Mouse (Mus musculus): ENCODE data around the gene Eefsec.

Gene Eefsec

DNA sequence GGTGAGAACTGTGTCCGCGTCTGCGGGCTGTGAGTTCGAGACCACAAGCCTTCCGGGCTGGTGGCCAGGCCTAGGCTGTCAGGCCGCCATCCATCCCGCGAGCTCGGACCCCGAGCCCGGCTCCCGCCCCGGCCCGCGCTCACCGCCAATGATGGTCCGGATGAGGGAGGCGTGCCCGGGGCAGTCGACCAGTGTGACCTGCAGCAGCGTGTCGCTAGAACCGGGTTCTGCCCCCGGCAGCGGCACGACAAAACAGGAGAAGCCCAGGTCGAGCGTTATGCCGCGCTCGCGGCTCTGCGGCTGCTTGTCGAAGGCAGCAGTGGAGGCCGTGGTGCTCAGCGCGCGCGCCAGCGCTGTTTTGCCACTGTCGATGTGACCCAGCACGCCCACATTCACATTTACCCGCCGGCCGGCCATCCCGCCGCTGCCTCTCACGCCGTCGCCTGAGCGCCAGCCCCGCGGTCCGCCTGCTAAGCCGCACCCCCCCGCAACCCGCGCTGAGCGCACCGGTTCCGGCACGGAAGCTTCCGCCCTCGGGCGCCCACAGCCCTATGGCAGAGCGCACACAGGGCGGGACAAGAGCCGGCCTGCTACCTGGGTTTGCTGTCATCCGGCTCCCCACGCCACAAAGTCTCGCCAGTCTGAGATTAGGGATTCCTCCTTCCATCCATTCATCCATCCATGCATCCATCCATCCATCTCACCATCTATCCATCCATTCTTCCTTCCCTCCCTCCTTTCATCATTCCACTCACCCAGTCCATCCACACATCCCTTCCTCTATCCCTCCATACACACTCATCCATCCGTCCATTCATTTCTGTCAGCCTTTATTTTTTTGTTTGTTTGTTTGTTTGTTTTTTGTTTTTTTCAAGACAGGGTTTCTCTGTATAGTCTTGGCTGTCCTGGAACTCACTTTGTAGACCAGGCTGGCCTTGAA is at the start of gene Eefsec:
Gene Eefsec (minus strand): TSS at position 477 of the 940 bp plus-strand sequence.
- peak; percentile 89 for DNase-seq (ENCODE audit: extremely low spot score)

DNA sequence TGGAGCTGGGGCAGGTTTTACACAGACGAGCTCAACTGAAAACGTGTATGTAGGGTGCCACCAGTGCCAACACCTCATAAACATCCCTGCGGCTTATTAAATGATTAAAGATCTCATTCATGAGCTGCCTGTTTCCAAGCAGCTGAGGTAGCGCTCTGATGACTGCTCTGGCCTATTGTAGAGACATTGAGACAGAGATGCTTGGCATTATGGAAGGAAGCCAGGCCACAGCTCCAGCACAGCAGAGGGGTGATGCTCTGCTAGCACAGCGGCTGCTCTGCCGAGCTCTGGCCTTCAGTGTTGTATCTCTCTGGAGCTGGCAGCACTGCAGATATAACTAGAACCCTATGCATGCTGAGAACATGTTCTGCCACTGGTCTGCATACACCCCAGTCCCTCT is 47.4 kb upstream of the Eefsec start:
- DNase-seq (ENCODE audit: extremely low spot score), result no peak

DNA sequence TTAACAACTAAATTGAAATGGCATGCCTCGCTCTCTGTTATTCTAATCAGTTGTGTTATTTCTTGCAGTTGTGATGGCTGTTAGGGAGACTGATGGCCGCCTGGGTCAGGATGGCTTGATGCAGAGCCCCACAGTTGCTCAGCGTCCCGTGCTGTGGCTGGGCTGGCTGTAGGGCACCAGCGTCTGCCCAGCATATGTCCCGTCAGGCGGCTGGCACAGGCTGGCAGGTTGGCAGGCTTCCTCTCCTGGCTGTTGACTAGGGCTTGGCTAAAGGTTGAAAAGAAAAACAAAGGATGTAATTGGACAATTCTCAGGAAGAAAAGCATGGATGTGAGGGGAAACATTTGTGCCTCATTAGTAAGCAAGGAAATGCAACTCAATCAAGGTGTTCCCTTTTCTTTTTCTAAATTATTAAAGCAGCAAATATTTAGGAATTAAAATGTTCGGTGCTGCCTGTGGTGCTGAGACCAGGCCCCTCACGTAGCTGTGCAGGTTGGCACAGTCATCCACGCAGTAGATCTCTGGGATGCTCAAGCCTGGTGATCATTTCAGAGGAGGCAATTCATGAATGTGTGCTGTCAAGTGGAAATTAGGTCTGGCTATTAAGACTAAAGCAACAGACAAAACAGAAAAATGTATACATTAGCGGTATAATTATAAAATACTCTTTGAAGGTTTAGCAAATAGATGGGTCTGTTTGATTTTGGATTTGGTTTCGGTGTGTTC is 44.5 kb upstream of the Eefsec start:
- DNase-seq (ENCODE audit: extremely low spot score), result no peak

DNA sequence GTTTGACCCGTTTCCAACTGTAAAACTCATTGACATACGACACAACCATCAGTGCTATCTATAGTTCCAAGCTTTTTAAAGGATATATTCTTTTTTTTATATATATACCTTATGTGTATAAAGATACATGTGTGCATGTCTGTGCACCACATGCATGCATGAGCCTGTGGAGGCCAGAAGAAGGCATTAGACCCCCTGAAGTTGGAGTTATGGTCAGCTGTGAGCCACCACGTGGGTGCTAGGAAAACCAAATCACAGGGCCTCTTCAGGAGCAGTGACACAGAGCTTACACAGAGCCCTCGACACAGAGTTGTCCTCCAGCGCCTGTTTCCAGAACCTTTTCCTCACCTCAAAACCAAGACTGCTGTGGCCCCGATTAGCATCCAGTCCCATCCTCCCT is 43.5 kb upstream of the Eefsec start:
- no peak for DNase-seq (ENCODE audit: extremely low spot score)

GRCm38 (mm10) chr6:88489026-88489425 is 42.7 kb upstream of the Eefsec start:
- DNase-seq (ENCODE audit: extremely low spot score), result no peak

DNA sequence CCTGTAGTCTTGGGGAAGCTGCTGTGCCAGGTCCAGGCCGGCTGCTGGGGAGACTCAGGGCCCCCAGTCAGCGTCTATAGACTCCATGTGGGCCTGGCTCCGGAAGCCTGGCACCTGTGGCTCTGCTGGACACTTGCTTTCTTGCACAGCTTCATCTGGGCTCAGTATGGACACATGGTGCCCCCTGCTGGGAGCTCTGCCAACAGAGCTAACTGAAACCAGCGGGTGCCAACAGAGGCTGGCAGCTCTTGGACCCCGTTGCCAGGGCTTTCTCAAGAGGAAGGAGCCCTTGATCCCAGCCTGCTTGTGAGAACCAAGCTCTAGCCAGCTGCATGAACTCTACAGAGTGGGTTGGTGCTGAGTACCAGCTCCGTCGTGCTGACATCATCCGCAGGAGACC is 40.6 kb upstream of the Eefsec start:
- no peak for DNase-seq (ENCODE audit: extremely low spot score)

GRCm38 (mm10) chr6:88485378-88485777 is 39.0 kb upstream of the Eefsec start:
- DNase-seq (ENCODE audit: extremely low spot score), result no peak

DNA sequence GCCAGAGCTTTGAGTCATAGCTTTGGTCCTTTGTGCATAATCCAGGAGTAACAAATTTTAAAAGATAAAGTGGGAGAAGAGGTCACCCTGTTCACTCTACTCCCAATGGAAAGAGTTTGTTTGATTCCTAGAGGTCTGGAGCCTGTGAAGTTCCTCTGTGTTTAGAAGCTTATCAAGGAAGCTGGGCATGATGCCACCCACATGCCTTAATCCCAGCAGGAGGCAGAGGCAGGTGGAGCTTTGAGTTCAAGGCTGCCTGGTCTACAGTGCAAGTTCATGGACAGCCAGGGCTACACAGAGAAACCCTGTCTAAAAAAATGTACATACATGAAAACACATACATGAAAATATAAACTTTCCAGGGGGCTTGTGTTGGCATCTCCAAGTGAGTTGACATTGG is 37.6 kb upstream of the Eefsec start:
- no peak for DNase-seq (ENCODE audit: extremely low spot score)

DNA sequence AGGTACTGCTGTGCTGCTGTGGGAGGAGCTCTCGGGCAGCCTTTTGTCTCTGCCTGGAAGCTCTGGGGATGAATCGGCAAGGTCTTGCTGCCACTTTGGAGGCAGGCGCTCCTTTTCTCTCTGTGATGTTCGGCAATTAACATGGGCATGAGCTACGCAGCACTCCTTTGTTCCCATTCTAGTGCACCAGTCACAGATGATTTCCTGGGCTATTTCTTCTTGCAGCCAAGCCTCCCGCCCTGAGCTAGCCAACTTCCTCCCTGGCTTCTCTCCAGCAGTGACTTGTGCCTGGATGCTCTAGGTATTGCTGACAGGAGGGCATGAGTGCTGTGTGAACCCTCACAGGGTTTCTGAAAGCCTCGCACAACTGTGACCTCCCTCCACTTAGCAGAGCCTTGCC is 36.8 kb upstream of the Eefsec start:
- no peak for DNase-seq (ENCODE audit: extremely low spot score)

DNA sequence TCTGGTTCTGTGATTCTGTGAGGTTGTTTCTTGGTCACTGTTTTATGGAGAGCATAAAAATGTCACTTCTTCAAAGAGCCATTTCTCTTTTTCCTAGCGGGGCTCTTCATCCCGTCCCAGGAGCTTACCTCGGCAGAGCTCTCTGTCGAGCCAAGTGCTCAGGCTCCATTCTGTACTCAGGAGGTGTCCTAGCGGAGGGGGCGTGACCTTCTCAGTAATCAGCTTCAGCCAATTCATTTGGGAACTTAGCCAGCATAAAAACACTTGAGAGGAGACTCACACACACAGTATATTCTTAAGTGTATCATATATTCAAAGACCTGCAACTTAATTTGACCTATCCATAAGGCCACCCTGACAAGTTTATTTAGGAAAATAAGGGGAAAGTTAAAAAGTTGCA is 34.1 kb upstream of the Eefsec start:
- DNase-seq (ENCODE audit: extremely low spot score), result no peak

DNA sequence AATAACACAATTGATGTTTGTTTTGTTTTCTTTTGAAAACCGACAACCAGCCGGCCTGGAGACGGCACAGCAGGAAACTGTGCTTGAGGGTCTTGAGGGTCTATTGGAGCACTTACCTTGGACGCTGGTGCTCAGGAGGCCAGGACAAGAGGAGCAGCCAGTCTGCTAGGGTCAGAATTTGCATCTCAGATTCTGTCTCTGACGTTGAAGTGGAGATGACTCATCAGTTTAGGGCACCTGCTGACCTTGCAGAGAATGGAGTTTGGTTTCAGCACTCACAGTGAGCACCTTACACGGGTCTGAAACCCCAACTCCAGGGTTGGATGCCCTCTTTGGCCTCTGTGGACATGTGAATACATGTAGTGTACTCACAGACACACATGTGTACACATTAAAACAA is 23.5 kb upstream of the Eefsec start:
- no peak for DNase-seq (ENCODE audit: extremely low spot score)

DNA sequence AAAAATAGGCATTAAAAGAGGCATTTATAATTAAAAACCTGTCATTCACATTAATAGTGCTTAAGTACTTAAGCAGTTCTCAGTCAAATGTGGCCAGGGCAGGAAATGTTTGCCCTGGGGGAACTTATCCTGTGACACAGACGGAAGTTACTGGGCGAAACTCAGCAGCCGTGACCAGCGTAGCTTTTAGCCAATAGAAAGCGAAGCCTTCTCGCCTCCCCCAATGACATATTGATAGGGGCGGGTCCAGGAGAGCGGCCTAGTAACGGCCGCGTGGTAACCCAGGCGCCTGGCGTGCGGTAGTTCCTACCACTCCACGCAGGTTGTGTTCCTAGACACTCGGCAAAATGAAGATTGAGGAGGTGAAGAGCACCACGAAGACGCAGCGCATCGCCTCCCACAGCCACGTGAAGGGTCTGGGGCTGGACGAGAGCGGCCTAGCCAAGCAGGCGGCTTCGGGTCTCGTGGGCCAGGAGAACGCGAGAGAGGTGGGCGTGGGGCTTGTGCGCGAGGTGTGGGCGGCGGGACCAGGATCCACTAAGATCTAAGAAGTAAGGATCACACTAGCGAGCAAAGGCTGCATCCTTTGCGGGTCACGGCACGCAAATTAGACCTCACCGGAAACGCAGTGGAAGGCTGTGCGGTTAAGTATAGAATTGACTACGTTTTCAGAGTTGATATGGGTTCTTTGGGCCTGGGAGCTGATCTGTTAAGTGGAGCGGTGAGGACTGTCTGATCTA is 19.0 kb upstream of the Eefsec start, which contains the start of gene Ruvbl1:
Gene Ruvbl1 (plus strand): TSS at position 229 of the 740 bp plus-strand sequence.
- DNase-seq (ENCODE audit: extremely low spot score), result peak; percentile 88

GRCm38 (mm10) chr6:88454545-88454944 is 8.2 kb upstream of the Eefsec start:
- no peak for DNase-seq (ENCODE audit: extremely low spot score)

DNA sequence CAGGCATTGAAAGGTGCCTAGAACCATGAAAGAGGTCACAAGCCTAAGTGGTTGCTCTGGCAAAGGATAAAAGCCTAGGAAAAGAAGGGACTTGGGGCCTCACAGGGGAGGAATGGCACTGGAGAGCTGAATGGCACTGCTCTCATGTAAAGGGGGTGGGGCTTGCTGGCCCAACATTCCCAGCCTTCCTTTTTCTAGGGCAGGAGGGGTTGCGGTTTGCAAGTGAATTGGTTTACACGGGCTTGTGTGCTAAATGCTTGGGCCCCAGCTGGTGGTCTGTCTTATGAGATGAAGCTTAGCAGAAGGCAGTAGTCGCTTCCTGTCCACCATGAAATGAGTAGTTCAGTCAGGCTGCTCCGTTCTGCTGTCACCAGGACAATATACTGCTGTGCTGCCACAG is 1.1 kb upstream of the Eefsec start:
- no peak for DNase-seq (ENCODE audit: extremely low spot score)

DNA sequence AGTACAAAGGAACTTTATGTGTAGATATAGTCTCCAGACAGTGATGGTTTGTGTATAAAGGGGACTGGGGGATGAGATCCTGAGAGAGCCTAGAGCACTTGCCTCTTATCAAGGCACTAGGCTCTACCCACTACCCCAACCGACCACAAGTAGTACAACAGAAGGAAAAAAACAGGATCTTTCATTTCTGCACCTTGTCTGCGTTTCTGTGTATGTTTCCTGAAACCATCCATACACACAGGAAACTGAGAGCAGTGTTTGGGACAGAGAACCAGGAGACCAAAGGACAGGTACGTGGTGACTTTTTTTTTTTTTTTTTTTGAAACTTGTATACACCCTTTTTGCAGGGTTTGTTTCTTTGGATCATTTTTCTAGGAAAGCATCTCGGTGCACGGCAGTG is 678 bp downstream of the Eefsec start:
- DNase-seq (ENCODE audit: extremely low spot score), result no peak

GRCm38 (mm10) chr6:88444076-88444750 is 2.1 kb downstream of the Eefsec start:
- no peak for DNase-seq (ENCODE audit: extremely low spot score)

DNA sequence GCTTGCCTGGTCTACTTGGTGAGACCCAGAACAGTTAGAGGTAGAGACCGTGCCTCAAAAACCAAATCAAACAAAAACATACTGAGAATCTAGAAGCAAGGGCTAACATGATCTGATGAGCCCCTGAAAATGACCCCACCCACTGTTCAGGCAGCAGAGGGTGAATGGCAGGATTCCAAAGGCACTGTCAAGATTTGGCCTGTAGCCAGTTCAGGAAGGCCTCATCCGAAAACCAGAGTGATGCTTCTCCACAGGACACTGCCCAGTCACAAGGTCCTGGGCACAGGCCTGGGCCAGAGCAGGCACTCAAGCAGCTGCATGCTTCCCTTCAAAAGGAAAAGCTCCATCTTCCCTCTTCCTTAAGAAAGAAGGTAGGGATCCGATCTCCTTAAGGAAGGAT is 2.9 kb downstream of the Eefsec start:
- no peak for DNase-seq (ENCODE audit: extremely low spot score)

DNA sequence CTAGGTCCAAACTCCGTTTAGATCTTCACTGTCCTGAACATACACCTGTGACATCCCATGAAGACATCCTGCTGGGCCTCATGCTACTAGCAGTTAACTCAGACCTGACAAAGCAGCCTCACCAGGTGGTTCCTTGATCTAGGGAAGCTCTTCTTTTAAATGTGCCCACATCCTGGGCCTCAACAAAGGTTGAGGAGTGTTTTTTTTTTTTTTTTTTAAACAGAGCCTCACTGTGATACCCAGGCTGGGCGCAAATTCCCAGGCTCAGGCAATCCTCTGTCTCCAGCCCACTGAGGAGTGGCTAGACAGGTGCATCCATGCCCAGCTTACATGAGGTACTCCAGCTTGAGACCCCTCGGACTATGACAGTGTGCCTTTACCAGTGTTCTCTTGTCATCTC is 3.8 kb downstream of the Eefsec start:
- no peak for DNase-seq (ENCODE audit: extremely low spot score)

- DNase-seq (ENCODE audit: extremely low spot score), result no peak
These were observed 7.3 kb downstream of the Eefsec start for GRCm38 (mm10) chr6:88439056-88439455.

DNA sequence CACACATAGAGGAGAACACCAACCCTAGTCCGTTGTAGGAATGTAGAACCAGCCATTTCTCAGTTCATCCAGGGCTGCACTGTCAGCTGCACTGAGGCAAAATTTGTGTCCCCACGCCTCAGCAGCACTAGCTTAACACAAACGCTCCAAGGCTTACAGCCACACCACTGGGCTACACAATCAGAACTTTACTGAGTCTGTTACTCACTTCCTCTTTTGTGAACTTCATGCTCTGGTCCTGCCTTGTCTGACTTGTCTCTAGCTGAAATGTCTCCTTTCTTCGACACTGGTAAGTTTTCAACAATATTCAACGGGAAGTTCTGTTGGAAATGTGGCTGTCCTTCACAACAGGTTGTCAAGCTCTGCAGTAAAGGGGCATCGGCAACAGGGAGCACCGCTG is 10.7 kb downstream of the Eefsec start:
- no peak for DNase-seq (ENCODE audit: extremely low spot score)

DNA sequence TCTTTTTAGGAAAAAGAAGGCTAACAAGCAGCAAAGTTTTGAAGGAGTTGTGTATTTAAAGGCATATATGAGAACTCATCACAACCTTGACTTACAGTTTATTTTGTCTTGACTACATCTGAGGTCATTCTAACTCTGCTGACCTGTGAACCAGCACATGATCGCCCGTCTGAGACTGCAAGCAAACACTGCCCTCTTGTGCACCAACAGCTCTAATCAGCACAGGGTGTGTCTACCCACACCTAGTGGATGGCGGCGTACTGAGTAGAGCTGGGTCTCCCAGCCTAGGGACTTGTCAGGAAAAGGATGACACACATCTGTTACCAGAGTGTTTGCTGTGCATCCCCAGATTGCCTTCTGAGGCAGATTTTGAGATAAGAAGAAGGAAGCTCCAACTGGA is 15.1 kb downstream of the Eefsec start:
- DNase-seq (ENCODE audit: extremely low spot score), result peak; percentile 56

All from embryo, embryonic 9.5 days (tissue).